ENCODE assay signal across 21 mouse cellular contexts in genomic region chr9:31916421-31916820, GRCm38 (mm10). TPM values are rescaled to one million over a fixed set of nuclear protein-coding genes. Genes with fewer than 3 reads are reported as not detected.
"Had no signal": no experiment of that assay in that cellular context is flagged by ENCODE, and none has a peak within 500 bp of the region (broad histone marks: within the 10 kb centered on the region; RNA-seq: fewer than 3 reads in every experiment).

No protein-coding gene starts in this region.

- H3K36me3 ChIP-seq: limb, embryonic 12.5 days; limb, embryonic 15.5 days; lung, embryonic 15.5 days; midbrain, embryonic 13.5 days; neural tube, embryonic 13.5 days had no signal

- H3K9ac ChIP-seq: limb, embryonic 12.5 days; limb, embryonic 15.5 days; liver, embryonic 14.5 days; liver, postnatal 0 days; lung, embryonic 15.5 days; midbrain, embryonic 13.5 days; neural tube, embryonic 13.5 days had no signal

- H3K27ac ChIP-seq: limb, embryonic 12.5 days; limb, embryonic 15.5 days; liver, embryonic 14.5 days; lung, embryonic 15.5 days; macrophage; midbrain, embryonic 13.5 days; neural tube, embryonic 13.5 days had no signal

- ATAC-seq: intestine, embryonic 16.5 days; liver, postnatal 0 days; midbrain, embryonic 13.5 days had no signal

- H3K9me3 ChIP-seq: limb, embryonic 12.5 days; limb, embryonic 15.5 days; lung, embryonic 15.5 days; midbrain, embryonic 13.5 days; neural tube, embryonic 13.5 days had no signal

- H3K4me2 ChIP-seq: limb, embryonic 12.5 days; limb, embryonic 15.5 days; liver, embryonic 11.5 days; lung, embryonic 15.5 days; midbrain, embryonic 13.5 days; neural tube, embryonic 13.5 days had no signal

- DNase-seq: kidney, adult 18-20 months; kidney, adult 9 months; kidney, postnatal 14 days; kidney, postnatal 4 days; liver, postnatal 0 days; retina, postnatal 1 day; right cerebral cortex, postnatal 25 days; thymus, adult 18-20 months; thymus, postnatal 36 days had no signal

- H3K4me3 ChIP-seq: limb, embryonic 12.5 days; limb, embryonic 15.5 days; lung, embryonic 15.5 days; midbrain, embryonic 13.5 days; neural tube, embryonic 13.5 days had no signal

RNA-seq across cellular contexts. Expression of gene Barx2, which starts 3.2 kb away (rescaled TPM):
- total RNA-seq: megakaryocyte, adult 5-6 weeks had no signal
- polyA plus RNA-seq: kidney, embryonic 16.5 days; liver, embryonic 11.5 days; liver, embryonic 14.5 days; liver, postnatal 0 days; macrophage; neural tube, embryonic 13.5 days; spleen, adult 2 months had no signal
